Mouse (Mus musculus): ENCODE results near the gene Tnnt2.

DNA sequence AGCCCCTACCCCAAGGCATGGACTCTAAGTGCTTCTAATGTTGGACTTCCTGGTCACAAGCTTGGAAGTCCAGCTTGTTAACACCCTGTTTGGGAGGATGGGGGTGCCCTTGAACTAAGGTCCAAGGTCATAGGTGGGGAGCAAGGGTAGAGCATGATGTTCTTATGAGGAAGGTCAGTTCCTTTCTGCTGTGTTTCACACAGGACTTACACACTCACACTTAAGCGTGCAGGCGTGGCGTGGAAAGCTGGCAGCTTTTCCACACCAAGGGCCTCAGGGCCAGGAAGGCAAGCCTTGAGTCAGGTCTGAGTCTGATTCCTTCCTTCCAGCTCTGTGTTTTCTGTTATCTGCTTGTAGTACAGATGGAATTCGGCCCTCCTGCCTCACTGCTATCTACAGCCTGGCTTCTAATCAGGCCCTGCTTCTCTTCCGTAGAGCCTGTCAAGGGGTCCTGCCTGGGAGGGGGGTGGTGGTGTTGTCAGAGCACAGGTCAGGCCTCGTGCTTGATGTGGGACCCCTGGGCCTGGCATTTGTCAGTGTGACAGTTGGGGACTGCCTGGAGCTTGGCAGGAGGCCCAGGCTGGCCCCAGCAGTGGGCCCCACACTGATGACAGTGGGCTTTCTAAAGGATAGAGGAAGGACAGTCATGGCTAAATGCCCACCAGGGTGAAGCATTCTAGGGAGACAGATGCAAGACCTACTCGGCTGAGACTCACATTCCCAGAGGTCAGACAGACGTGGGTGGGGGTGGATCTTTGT lies 35.8 kb upstream of the Tnnt2 start:
- no peak for TF ChIP-seq CTCF (IDR thresholded peaks at IDR 0.05)
- no peak for TF ChIP-seq POLR2A (IDR thresholded peaks at IDR 0.05; ENCODE audit: insufficient read depth, low read depth, low read length)
- no peak for TF ChIP-seq EP300 (IDR thresholded peaks at IDR 0.05; ENCODE audit: insufficient read depth, low read depth, low read length)

All from heart, adult 2 months (tissue).